Mouse (Mus musculus): ENCODE measurements at regions not wholly inside any gene's neighbourhood (a gene's known extent, or its start where the extent isn't known, plus 50 kb on each side); places are given as distances from the start of the nearest gene placed in this dataset.

DNA sequence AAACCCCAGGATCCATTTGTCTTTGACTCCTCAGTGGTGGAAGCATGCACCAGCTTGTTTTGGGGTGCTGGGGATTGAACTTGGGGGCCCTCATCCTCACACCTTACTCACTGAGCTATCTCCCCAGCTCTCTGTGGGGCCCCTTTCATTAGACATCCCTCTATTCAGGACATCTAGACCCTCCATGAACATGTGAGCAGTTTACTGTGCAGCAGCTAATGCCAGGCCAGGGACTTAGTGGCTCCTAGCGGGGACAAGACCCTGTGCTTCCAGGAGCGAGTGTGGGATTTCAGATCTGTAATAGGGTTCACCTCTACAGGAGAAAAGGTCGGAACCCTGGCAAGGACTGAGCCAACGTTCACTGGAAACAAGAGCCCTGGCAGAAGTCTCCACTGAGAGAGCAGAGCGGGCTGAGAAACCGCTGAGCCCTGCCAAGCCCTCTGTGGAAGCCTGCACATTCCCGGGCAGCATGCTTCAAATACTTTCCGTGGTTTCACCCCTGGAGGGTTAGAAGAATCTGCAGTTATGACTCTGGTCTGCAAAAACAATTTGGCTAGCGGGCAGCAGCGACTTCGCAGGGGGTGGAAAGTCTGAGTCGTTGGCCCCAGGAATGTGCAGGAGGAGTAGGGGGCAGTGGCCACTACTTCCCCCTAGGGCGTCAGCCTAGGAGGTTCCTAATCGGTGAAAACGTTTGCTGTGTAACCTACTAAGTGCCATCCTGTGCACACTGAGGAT lies 125.6 kb downstream of the Smad6 start:
- no peak for DNase-seq (ENCODE audit: low read depth, low spot score)

GRCm38 (mm10) chr9:63892235-63892971 lies 129.5 kb downstream of the Smad6 start:
- no peak for DNase-seq (ENCODE audit: low read depth, low spot score)

DNA sequence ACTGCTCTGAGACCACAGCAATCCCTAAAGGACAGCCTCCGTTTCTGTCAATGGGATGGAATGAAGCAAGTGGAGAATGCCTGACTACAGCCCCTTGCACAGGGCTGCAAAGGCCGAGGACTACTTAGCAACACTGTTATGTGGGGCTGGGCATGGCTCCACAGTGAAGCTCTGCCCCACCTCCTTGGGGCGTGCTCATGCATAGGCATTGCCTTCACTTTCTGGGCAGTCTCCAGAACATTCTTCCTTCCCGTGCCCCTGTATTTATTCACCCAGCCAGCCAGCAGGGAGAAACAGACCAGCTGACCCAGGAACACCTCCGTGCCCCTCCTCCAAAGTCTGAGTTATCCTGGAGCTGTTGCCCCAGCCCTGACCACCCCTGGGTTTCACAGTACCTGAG lies 131.1 kb downstream of the Smad6 start:
- no peak for DNase-seq (ENCODE audit: low read depth, low spot score)

DNA sequence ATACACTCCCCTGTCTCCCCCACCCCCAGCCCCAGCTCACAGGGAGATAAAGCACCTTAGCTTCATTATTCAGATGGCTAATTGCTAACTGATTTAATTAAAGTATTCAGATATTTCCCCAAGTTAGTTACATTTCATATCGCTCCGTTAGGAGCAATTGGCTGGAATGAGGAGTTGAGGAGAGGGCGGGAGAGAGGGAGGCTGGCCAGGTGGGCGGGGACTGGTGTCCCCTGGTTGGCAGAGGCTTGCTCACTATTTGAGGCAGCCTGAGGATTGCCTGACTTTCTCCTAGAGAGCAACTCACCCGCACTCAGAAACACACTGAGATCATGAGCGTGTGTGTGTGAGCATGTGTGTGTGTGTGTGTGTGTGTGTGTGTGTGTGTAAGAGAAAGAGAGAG lies 131.8 kb upstream of the Smad3 start:
- DNase-seq (ENCODE audit: low read depth, low spot score): no peak

DNA sequence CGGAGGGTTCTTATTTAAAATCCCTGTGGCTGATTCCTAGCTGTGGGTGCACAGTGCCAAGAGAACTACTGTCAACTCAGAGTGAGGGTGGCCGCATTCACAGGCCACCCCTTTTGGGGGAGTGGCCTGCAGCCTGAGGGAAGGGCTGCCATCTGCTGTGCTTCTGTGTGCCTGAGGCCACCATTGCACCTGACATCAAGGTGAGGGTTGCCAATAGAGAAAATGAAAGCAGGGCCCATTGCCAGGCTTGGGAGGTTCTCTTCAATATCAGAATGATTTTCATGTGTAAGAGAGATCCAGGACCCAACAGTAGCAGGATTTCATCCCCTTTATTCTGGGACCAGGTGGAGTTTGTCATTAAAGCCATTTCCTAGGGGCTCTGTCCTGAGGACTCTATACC lies 127.2 kb upstream of the Smad3 start:
- DNase-seq (ENCODE audit: low read depth, low spot score): no peak

GRCm38 (mm10) chr9:63883738-63884520 lies 126.1 kb upstream of the Smad3 start:
- DNase-seq (ENCODE audit: low read depth, low spot score): no peak

DNA sequence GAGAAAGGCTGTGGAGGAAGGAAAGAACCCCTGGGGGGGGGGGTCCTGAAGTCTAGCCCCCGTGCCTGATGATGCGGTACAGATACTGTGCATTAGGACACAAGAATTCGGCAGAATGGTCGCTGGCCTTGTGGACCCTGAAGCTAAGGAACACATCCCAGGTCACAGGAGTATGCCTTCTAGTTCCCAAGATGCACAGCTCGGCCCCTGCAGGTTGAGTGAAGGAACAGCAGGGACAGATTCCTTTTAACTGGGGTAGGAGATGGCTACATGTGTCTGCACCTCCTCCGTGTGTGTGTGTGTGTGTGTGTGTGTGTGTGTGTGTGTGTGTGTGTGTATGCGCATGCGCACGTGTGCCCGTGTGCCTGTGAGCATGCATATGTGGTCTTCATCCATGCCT lies 123.9 kb upstream of the Smad3 start:
- no peak for DNase-seq (ENCODE audit: low read depth, low spot score)

GRCm38 (mm10) chr9:63881261-63881563 lies 123.4 kb upstream of the Smad3 start:
- no peak for DNase-seq (ENCODE audit: low read depth, low spot score)

- DNase-seq (ENCODE audit: low read depth, low spot score): no peak
Measured at GRCm38 (mm10) chr9:63880487-63881260, 122.9 kb upstream of the Smad3 start.

DNA sequence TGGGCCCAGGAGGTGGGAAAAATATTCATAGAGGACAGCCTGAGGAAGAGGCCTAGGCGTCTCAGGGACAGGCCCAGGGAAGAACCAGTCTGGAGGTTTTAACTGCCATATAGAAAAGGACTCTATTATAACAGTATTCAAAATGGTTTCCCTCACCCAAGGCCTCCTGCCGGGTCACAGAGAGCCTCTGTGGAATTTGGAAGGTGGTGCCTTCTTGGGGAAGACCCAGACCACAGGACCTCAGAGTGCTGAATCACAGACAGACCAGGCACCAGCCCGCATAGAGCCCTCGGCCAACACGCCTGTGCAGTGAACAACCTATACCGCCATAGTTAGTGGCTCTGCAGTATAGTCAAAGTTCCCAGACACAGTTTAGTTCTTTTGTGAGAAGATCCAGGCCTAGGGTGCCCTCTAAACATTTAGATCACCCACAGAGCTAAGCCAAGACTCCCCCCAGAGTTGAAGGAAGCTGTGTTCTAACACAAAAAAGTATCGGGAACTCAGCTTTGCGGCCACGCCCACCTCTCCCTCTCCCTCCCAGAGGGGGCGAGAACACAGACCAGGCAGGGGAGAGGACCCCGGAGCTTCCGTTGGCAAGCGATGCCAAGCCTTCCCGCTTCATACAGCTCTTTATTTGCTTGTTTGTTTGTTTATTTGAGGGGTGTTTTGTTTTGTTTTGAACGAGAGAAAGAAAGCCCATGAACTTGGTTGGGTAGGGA lies 122.1 kb upstream of the Smad3 start:
- DNase-seq (ENCODE audit: low read depth, low spot score): no peak

DNA sequence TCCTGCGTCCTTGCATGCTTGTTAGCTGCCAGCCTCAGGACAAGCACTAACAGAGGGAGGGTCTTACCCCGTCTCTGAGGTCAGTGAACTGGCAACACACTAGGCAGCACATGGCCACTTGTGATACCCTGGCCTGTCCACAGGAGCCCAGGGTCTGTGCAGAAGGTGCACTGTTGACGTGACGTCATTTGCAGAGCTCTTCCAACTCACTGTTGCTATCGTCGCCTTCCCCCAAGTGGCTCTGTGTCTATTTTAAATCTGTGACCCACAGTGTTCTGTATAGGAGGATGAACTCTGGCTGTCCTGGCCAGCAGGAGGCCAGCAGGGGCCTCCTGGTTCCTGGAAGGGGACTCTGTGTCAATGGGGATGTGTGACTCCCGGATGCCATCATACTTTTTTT lies 120.1 kb upstream of the Smad3 start:
- no peak for DNase-seq (ENCODE audit: low read depth, low spot score)

- no peak for DNase-seq (ENCODE audit: low read depth, low spot score)
Measured at GRCm38 (mm10) chr9:63876886-63877285, 119.1 kb upstream of the Smad3 start.

- DNase-seq (ENCODE audit: low read depth, low spot score): no peak
Measured at GRCm38 (mm10) chr9:63876023-63876422, 118.2 kb upstream of the Smad3 start.

DNA sequence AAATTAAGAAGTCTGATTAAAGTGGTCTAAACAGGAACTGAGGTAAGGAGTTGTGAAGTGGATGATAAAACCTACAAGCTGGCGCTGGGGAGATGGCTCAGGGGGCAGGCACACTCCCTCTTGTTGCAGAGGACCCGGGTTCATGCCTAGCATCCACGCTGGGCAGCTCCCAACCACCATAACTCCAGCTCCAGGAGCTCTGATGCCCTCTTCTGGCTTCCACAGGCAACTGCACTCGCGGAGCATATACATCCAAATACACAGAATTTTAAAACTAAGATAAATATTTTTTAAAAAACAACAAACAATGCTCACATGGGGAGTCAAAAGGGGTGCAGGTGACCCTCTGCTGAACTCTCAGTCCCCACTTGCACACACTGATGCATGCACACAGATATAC lies 117.4 kb upstream of the Smad3 start:
- no peak for DNase-seq (ENCODE audit: low read depth, low spot score)

DNA sequence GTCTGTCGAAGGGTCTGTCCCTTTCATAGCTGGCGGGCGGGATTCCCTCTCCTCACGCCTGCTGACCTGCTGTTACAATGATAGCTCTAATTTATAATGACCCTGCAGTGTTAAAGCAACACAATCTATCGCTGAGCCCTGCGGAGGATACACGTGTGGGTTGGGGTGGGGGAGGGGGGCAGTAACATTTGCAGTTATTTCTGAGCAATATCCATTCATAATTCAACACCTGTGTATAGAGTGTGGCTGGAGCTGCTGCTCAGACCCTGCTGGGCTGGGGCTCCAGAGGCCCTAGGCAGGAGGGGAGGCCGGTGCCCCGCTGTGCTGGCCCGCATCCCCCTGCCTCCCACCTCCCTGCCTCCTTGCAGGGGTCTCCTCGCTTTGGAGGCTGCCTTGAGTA lies 106.6 kb upstream of the Smad3 start:
- no peak for DNase-seq (ENCODE audit: low read depth, low spot score)

- no peak for DNase-seq (ENCODE audit: low read depth, low spot score)
Measured at GRCm38 (mm10) chr9:63863328-63863727, 105.5 kb upstream of the Smad3 start.

- no peak for DNase-seq (ENCODE audit: low read depth, low spot score)
Measured at GRCm38 (mm10) chr9:63862427-63862826, 104.6 kb upstream of the Smad3 start.

GRCm38 (mm10) chr9:63861418-63861817 lies 103.6 kb upstream of the Smad3 start:
- DNase-seq (ENCODE audit: low read depth, low spot score): no peak

DNA sequence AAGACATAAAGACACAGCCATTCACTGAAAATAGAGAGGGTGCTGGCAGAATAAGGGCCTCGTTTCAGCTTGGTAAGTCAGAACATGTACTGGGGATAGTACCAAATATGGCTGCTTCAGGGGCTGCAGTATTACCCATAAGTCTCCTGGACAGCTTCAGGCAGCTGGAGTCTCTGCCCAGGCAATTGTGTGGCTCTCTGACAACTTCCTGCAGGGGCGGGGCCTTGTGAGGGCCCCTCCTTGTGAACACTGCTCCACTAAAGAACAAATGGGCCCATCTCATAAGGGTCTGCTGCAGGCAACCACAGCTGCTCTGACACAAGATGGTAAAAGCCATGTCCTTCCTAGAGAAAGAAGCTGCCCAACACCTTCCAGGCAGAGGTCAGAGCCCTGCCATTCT lies 102.4 kb upstream of the Smad3 start:
- DNase-seq (ENCODE audit: low read depth, low spot score): no peak

DNA sequence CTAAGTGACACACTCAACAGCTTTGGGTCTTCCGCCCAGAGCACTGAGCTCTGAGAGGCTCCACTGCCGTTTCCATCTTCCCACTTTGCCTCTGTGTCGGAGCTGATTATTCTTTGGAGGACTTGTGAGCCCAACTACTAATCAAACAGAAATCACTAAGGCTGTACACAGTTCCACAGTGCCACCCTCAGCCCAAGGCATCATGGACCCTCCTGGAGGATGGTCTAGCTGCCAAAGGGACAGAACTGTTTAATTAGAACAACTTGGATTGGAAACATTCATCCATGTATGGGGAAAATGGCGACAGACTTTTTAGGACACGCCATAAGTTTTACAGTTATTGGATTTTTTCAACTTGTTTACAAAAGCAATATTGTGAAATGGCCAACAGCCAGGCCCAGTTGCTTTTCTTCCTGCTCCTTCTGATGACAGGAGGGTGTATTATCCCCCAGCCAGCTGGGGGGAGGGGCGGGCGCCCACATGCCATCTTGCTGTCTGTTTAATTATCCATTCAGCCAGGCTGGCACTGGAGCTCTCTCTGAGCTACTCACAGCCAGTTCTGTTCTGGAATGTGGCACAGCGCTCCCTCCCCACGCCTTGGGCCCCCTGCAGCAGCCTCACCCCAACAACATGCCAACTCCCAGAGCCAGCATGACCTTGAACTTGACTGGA lies 98.4 kb upstream of the Smad3 start:
- no peak for DNase-seq (ENCODE audit: low read depth, low spot score)

- no peak for DNase-seq (ENCODE audit: low read depth, low spot score)
Measured at GRCm38 (mm10) chr9:63851809-63852208, 94.0 kb upstream of the Smad3 start.
